Mouse (Mus musculus) kidney, postnatal 14 days (tissue): ENCODE data around the gene Nr1h5.

Source experiments
- DNase-seq: peaks from one replicate; pipeline ENCODE4 v3.0.0; 2022; ENCODE audit warnings: mixed read lengths

Nr1h5 gene

GRCm38 (mm10) chr3:102964033-102964432 lies at the start of gene Nr1h5:
TSS of gene Nr1h5 (minus strand) at chr3:102964133.
- DNase-seq = no peak

GRCm38 (mm10) chr3:103001595-103001994 lies 37.7 kb upstream of the Nr1h5 start:
- DNase-seq = no peak

GRCm38 (mm10) chr3:102997591-102997990 lies 33.7 kb upstream of the Nr1h5 start:
- no peak for DNase-seq

- DNase-seq = no peak
Observed at GRCm38 (mm10) chr3:102997036-102997435, 33.1 kb upstream of the Nr1h5 start.

GRCm38 (mm10) chr3:102995605-102996321 lies 31.8 kb upstream of the Nr1h5 start, which contains the start of gene Sike1:
TSS of gene Sike1 (plus strand) at chr3:102995708.
- DNase-seq = peak; percentile 96

GRCm38 (mm10) chr3:102995233-102995604 lies 31.3 kb upstream of the Nr1h5 start:
- DNase-seq = no peak

- no peak for DNase-seq
Observed at GRCm38 (mm10) chr3:102992936-102993335, 29.0 kb upstream of the Nr1h5 start.

- no peak for DNase-seq
Observed at GRCm38 (mm10) chr3:102991041-102991440, 27.1 kb upstream of the Nr1h5 start.

- no peak for DNase-seq
Observed at GRCm38 (mm10) chr3:102980349-102980736, 16.4 kb upstream of the Nr1h5 start.

- no peak for DNase-seq
Observed at GRCm38 (mm10) chr3:102979550-102980348, 15.8 kb upstream of the Nr1h5 start.

- DNase-seq = no peak
Observed at GRCm38 (mm10) chr3:102976906-102977305, 13.0 kb upstream of the Nr1h5 start.

- no peak for DNase-seq
Observed at GRCm38 (mm10) chr3:102970508-102970907, 6.6 kb upstream of the Nr1h5 start.

GRCm38 (mm10) chr3:102970067-102970466 lies 6.1 kb upstream of the Nr1h5 start:
- DNase-seq = no peak

GRCm38 (mm10) chr3:102955596-102955995 lies 8.3 kb downstream of the Nr1h5 start:
- no peak for DNase-seq

- DNase-seq = no peak
Observed at GRCm38 (mm10) chr3:102955143-102955542, 8.8 kb downstream of the Nr1h5 start.

- no peak for DNase-seq
Observed at GRCm38 (mm10) chr3:102954476-102954875, 9.5 kb downstream of the Nr1h5 start.

GRCm38 (mm10) chr3:102946861-102947260 lies 17.1 kb downstream of the Nr1h5 start:
- no peak for DNase-seq

- no peak for DNase-seq
Observed at GRCm38 (mm10) chr3:102946312-102946711, 17.6 kb downstream of the Nr1h5 start.

GRCm38 (mm10) chr3:102938100-102938499 lies 25.8 kb downstream of the Nr1h5 start:
- DNase-seq = no peak

GRCm38 (mm10) chr3:102935451-102936354 lies 28.2 kb downstream of the Nr1h5 start, which contains the start of gene Sycp1:
TSS of gene Sycp1 (minus strand) at chr3:102936100.
- DNase-seq = no peak

- no peak for DNase-seq
Observed at GRCm38 (mm10) chr3:102899136-102899535, 64.8 kb downstream of the Nr1h5 start.
